Mouse (Mus musculus) embryonic facial prominence, embryonic 13.5 days (tissue): ENCODE measurements at regions not wholly inside any gene's neighbourhood (a gene's known extent, or its start where the extent isn't known, plus 50 kb on each side); places are given as distances from the start of the nearest gene placed in this dataset.

Experiments
- ATAC-seq: fragments of 200-750 bp; cut with Nextera tagmentation; 2 replicates; pipeline ENCODE4 v1.8.0; 2017; ENCODE audit warnings: low read depth; ENCODE audit not compliant: insufficient number of reproducible peaks, insufficient read depth, low FRiP score, low TSS enrichment
- H3K27ac ChIP-seq: fragments of 300-500 bp; sonication (generic); 2 replicates; pipeline ENCODE4 v1.5.1; 2015; ENCODE audit warnings: moderate library complexity, mild to moderate bottlenecking, inconsistent platforms
- H3K27me3 ChIP-seq: fragments of 300-500 bp; sonication (generic); 2 replicates; pipeline ENCODE4 v1.6.1; 2015; ENCODE audit warnings: mild to moderate bottlenecking, inconsistent platforms
- H3K36me3 ChIP-seq: fragments of 300-500 bp; sonication (generic); 2 replicates; pipeline ENCODE4 v1.6.1; 2015; ENCODE audit warnings: mild to moderate bottlenecking, inconsistent platforms
- H3K4me1 ChIP-seq: fragments of 300-500 bp; sonication (generic); 2 replicates; pipeline ENCODE4 v1.6.1; 2015; ENCODE audit warnings: inconsistent platforms
- H3K4me2 ChIP-seq: fragments of 300-500 bp; sonication (generic); 2 replicates; pipeline ENCODE4 v1.6.1; 2015; ENCODE audit warnings: moderate library complexity, mild to moderate bottlenecking, inconsistent platforms
- H3K4me3 ChIP-seq: fragments of 300-500 bp; sonication (generic); 2 replicates; pipeline ENCODE4 v1.5.1; 2015; ENCODE audit warnings: mild to moderate bottlenecking, inconsistent platforms
- H3K9ac ChIP-seq: fragments of 300-500 bp; sonication (generic); 2 replicates; pipeline ENCODE4 v1.6.1; 2015; ENCODE audit warnings: mild to moderate bottlenecking, inconsistent platforms
- H3K9me3 ChIP-seq: fragments of 300-500 bp; sonication (generic); 2 replicates; pipeline ENCODE4 v1.6.1; 2016; ENCODE audit warnings: inconsistent platforms
- WGBS: fragments of 180-500 bp; shearing (Covaris S2); methylation state at CpG from one replicate; pipeline ENCODE4 v1.1.7; 2015; ENCODE audit warnings: mixed read lengths; 5-methylcytosine and 5-hydroxymethylcytosine counted together

DNA sequence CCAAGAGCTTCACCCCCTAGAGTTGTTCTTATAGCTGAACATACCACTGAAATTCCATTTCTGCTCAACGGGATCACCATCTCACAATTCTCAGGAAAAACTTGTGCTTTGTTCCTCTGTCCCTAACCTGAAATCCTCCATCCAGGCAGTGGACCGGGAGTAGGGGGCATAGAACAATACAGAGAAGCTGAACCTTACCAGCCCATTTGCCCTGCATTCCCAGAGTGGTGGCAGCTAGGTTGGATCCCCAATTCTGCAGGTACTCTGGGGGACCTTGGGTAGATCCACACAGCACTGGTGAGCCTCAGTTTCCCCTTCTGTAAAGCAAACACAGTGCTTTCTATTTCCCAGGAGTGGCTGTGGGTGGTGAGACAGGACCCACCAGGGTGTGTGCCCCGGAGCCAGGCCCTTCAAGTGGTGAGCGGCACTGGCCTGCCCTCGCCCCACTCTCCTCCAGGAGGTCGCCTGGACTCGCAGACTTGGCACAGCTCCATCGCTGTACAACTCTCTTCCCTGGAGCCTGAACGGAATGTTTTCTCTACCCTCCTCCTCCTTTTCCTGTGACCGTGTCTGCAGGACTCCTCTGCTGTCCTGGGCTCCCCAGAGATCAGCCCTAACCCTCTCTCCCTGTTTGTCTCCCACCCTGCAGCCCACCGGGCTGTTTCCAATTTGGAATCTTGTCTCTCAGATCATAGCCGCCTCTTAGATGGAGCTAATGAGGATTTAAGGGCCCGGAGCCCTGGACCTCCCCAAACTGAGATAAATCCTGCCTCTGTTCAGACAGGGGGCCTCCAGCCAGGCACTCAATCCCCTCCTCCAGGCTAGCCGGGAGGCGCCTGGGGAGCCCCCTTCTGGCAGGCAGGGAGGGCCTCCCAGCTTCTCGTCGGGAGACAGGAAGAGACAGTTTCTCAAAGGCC lies 52.3 kb upstream of the Cux1 start:
- no peaks in the 10 kb centered on the region for H3K9me3 ChIP-seq
- WGBS = 6% methylated on average over 17 of the region's 17 CpGs
- H3K27me3 ChIP-seq = peaks cover 68% of the 10 kb centered on the region
- peaks cover 21% of the 10 kb centered on the region for H3K4me1 ChIP-seq
- H3K4me3 ChIP-seq = peak overlapping the region; percentile 3; the same call in 1 of the 2 replicates
- no peak overlapping the region for H3K27ac ChIP-seq
- H3K4me2 ChIP-seq = peak overlapping the region; percentile 44
- H3K9ac ChIP-seq = peak overlapping the region; percentile 56
- no peaks in the 10 kb centered on the region for H3K36me3 ChIP-seq
- ATAC-seq = 0 out of 2 replicates have a peak, but pooled peaks have one; percentile 56

DNA sequence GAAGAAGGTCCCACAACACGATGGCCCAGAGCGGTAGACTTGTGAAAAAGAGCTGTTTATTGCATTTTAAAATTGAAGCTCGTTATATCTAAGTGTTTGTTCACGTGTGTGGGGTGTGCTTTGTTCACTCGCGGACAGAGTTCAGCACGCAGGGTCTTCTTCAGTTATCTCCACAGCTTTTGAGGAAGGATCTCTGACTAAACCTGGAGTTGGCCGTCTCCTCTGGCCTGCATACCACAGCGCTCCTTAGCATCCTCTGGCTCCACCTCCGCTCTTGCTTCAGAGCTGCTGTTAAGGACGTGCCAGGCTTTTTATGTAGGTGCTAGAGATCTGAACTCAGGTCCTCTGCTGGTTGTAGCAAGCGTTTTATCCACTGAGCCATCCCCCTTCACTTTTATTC lies 52.9 kb upstream of the Cux1 start:
- H3K36me3 ChIP-seq = no peaks in the 10 kb centered on the region
- H3K4me3 ChIP-seq = peak overlapping the region; percentile 3; the same call in 1 of the 2 replicates
- peaks cover 75% of the 10 kb centered on the region for H3K27me3 ChIP-seq
- H3K9me3 ChIP-seq = no peaks in the 10 kb centered on the region
- H3K9ac ChIP-seq = peak overlapping the region; percentile 56; the same call in 1 of the 2 replicates
- no peak overlapping the region for H3K27ac ChIP-seq
- WGBS = 25% methylated on average over 12 of the region's 12 CpGs
- H3K4me1 ChIP-seq = peaks cover 21% of the 10 kb centered on the region
- H3K4me2 ChIP-seq = peak overlapping the region; percentile 44
- ATAC-seq = no peak

DNA sequence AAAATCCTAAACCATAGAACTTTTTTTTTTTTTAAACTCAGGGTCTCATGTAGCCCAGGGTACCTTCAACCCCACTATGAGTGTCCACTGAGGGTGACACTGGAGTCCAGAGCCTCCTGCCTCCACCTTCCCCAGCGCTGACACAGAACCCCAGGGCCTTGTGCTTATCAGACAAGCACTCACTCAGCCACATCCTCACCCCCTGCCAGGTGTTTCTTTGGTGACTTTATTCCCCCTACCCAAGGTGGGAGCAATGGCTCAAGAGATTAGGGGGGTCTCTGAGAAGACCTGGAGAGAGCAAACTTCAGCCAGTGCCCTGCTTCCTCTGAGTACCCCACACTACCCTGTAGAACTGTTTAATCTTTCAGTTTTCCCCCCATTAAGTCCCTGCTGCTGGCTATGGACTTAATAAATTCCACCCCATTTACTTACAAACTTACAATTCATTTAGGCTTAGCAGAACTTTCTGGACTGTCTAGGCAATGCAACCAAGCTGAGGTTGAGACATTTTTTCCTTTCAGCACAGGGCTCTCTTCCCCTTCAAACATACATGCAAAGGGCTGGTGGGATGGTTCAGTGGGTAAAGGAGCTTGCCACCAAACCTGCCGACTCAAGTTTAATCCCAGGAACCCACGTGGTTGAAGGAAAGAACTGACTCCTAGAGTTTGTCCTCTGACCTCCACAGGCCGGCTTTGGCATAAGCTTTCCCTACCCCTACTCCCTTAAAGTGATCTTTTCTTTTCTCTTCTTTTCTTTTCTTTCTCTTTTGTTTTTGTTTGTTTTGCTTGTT lies 54.2 kb upstream of the Cux1 start:
- ATAC-seq = no peak
- Histone ChIP-seq H3K36me3 (no peaks in the 10 kb centered on the region), H3K27ac (no peak overlapping the region), H3K4me3 (no peak overlapping the region), H3K4me1 (peaks cover 21% of the 10 kb centered on the region), H3K9ac (no peak overlapping the region), H3K9me3 (no peaks in the 10 kb centered on the region), H3K4me2 (no peak overlapping the region), H3K27me3 (peaks cover 85% of the 10 kb centered on the region)
- 24% methylated on average over 4 of the region's 4 CpGs for WGBS

DNA sequence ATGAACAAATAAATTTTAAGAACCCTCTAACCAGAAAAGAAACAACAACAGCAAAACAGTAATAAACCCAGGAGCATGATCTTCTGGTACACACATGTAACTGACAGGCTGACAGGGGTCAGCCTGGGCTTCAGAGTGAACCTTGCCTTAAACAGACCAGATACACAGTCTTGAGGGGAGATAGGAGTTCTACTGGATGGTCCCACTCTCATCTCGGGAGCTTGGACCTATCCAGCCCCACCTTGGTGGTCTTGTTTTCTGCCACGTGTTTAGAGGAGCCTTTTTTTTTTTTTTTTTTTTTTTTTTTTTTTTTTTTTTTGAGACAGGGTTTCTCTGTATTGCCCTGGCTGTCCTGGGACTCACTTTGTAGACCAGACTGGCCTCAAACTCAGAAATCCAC lies 54.9 kb upstream of the Cux1 start:
- Histone ChIP-seq H3K4me1 (peaks cover 21% of the 10 kb centered on the region), H3K4me3 (no peak overlapping the region), H3K9ac (no peak overlapping the region), H3K27ac (no peak overlapping the region), H3K27me3 (peaks cover 87% of the 10 kb centered on the region), H3K9me3 (no peaks in the 10 kb centered on the region), H3K36me3 (no peaks in the 10 kb centered on the region), H3K4me2 (no peak overlapping the region)
- no peak for ATAC-seq
- WGBS = 9% methylated on average over 2 of the region's 2 CpGs

DNA sequence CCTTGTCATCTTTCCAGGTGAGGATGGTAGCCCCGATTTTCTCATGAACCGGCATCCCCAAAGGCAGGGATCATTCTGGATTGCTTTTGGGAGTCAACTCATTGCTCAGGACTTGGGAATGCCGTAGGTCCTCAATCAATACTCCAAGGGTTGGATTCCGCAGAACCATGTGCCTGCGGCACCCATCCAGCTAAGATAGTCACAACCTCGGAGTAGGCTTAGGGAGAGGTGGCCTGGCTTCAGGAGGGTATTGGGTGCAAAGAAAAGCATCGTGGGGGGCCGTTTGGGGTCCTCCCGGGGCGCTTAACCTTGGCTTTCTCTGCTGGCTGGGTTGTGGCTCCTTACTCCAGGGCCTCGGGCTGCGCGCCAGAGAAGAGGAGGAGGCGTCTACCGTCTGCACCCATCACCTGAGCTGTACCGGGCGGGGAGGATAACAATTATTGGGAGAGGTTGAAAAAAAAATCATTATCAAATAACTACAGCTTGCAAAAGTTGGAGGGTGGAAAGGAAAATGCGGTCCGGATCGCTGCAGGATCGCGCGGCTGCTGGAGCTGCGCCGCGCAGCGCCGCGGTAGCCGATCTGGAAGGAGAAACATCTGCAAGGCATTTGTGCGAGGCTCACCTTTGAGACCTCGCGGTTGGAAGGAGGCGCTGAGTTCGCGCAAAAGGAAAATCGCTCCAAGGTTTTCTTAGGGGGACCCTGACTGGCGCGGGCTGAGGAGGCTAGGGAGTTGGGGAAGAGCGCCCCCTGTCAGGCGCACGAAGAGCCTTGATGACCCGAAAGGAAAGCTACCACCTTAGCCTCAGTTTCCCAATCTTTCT lies 55.6 kb upstream of the Cux1 start:
- no peaks in the 10 kb centered on the region for H3K9me3 ChIP-seq
- H3K4me2 ChIP-seq = peak overlapping the region; percentile 68
- peak overlapping the region; percentile 37 for H3K4me3 ChIP-seq
- H3K27ac ChIP-seq = peak overlapping the region; percentile 22; the same call in 1 of the 2 replicates
- peak; percentile 71; the same call in 1 of the 2 replicates for ATAC-seq
- peaks cover 84% of the 10 kb centered on the region for H3K27me3 ChIP-seq
- 4% methylated on average over 43 of the region's 43 CpGs for WGBS
- peaks cover 21% of the 10 kb centered on the region for H3K4me1 ChIP-seq
- H3K36me3 ChIP-seq = no peaks in the 10 kb centered on the region
- H3K9ac ChIP-seq = peak overlapping the region; percentile 54; the same call in 1 of the 2 replicates

DNA sequence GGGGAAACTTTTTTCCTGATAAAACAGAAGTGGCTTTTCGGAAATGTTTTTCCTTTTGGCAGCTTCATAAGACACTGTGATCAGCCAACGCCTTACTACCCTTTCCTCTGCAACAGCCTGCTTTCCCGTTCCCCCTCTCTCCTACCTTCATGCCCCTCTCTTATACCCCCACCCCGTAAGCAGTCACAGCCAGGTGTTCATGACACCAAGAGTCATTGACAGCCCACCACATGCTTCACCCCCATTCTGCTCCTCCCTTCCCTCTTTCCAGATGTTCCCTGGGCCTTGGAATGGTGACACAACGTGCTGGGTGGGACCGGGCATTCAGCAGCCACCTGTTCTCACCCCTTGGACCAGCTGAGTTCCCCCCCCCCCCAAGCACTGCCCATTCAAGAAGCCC lies 56.5 kb upstream of the Cux1 start:
- Histone ChIP-seq H3K4me3 (no peak overlapping the region), H3K9me3 (no peaks in the 10 kb centered on the region), H3K9ac (no peak overlapping the region), H3K27me3 (peaks cover 78% of the 10 kb centered on the region), H3K4me1 (peaks cover 21% of the 10 kb centered on the region), H3K36me3 (no peaks in the 10 kb centered on the region), H3K27ac (no peak overlapping the region), H3K4me2 (no peak overlapping the region)
- no peak for ATAC-seq
- WGBS = 60% methylated on average over 6 of the region's 6 CpGs

DNA sequence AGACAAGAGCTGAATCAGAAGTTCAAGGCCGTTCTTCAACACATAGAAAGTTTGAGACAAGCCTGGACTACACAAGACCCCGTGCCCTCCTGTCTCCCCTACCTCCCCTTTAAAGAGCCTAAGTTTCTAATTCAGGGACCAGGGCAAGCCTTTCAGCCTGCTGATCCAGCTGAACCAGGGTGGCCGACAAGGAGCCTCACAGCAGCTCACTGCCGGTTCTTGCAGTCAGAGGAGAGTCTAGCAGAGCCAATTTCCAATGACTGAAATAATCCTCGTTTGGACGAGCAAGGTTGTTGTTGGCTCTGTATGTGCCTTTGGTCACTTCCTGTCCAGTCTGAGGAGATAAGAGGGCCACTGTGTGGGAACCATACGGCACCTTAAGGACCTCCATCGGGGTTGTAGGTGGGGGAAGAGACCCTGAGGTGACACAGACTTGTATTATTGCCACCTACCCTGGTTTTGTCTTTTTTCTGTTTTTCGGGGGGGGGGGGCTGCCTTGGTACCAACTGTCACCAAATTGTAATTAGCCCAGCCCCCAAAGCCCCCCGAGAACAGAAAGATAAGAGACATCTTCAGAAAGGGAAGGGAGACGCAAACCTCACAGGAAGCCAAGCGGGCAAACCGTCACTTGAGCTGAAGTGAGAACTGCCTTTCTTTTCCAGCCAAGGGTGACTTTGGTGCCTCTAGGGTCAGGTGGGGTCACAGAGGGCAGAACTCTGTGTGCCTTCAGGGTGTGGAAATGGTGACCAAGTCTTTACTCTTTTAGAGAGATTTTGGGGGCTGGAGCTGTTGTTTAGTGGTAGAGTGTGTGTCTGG lies 58.1 kb upstream of the Cux1 start:
- Histone ChIP-seq H3K27me3 (peaks cover 62% of the 10 kb centered on the region), H3K9ac (no peak overlapping the region), H3K4me3 (no peak overlapping the region), H3K4me1 (peaks cover 9% of the 10 kb centered on the region), H3K36me3 (no peaks in the 10 kb centered on the region), H3K4me2 (no peak overlapping the region), H3K9me3 (no peaks in the 10 kb centered on the region), H3K27ac (no peak overlapping the region)
- WGBS = 38% methylated on average over 13 of the region's 13 CpGs
- ATAC-seq = no peak

DNA sequence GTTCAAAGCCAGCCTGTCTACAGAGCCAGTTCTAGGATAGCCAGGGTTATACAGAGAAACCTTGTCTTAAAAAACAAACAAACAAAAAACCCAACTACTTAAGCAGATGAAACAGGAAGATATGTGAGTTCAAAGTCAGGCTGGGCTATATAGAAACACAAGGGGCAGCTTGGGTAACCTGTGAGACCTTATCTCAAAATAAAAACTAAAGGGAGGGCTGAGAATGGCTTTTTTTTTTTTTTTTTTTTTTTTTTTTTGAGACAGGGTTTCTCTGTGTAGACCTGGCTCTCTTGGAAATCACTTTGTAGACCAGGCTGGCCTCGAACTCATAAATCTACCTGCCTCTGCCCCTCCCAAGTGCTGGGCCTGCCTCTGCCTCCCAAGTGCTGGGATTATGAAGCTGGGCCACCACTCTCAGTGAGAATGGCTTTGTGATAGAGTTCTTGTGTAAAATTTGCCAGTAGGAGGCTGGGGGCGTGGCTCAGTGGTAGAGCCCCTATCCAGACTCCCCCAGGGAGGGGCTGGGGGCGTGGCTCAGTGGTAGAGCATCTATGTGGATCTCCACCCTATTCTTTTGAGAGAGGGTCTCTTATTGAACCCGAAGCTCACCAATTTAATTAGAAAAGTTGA lies 59.0 kb upstream of the Cux1 start:
- Histone ChIP-seq H3K4me3 (no peak overlapping the region), H3K9ac (no peak overlapping the region), H3K36me3 (no peaks in the 10 kb centered on the region), H3K27me3 (peaks cover 53% of the 10 kb centered on the region), H3K27ac (no peak overlapping the region), H3K4me1 (peaks cover 6% of the 10 kb centered on the region), H3K9me3 (no peaks in the 10 kb centered on the region), H3K4me2 (no peak overlapping the region)
- no peak for ATAC-seq
- WGBS = 51% methylated on average over 4 of the region's 4 CpGs

DNA sequence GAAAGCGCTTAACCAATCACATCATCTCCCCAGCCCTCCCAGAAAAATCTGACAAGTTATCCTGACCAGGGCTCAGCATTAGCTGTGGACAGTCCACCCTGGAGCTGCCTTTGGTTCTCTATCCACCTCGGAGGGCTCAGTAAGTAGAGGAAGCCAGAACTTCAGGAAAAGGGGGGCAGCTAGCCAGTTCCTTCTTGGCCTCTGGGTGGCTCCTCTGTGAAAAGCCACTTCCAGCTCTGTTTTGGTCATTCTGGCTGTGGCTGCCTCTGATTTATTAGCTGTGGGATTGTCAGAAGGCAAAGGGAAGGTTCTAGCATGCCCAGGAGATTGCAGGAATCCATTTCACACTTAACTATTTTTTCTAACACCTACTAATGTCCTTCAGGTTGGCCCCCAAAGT lies 59.6 kb upstream of the Cux1 start:
- Histone ChIP-seq H3K36me3 (no peaks in the 10 kb centered on the region), H3K4me2 (no peak overlapping the region), H3K4me3 (no peak overlapping the region), H3K27ac (no peak overlapping the region; the same call in 1 of the 2 replicates), H3K9ac (no peak overlapping the region), H3K9me3 (no peaks in the 10 kb centered on the region), H3K27me3 (peaks cover 47% of the 10 kb centered on the region), H3K4me1 (peaks cover 6% of the 10 kb centered on the region)
- 60% methylated on average over 2 of the region's 2 CpGs for WGBS
- ATAC-seq = no peak

DNA sequence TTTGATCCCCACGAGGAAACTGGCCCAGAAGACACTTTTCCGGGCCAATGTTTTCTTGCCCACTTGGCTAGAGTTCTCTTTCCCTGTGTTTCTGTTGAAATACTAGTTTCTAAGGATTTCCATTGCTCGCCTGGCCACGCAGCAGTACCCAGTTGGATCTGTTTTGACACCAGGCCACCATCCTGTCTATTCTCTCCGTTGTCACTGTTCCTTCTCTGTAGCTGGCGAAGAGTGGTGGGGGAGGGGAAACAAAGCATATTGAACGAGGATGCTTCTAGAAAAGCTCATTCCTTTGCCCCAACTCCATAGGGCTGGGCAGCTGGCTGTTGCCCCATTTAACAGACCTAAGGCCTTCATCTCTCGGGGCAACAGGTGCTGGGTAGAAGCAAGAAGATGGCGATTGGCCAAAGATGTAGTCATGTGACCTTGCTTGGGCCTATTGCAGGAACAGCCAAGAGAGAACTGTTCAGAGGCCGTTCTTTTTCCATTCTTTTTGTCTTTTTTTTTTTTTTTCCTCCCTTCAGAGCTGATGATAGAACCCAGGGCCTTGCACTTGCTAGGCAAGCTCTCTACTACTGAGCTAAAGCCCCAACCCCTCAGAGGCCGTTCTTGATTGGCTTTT lies 60.5 kb upstream of the Cux1 start:
- Histone ChIP-seq H3K9me3 (no peaks in the 10 kb centered on the region), H3K4me2 (no peak overlapping the region), H3K36me3 (no peaks in the 10 kb centered on the region), H3K27me3 (peaks cover 38% of the 10 kb centered on the region), H3K9ac (no peak overlapping the region), H3K27ac (no peak overlapping the region), H3K4me1 (peaks cover 3% of the 10 kb centered on the region), H3K4me3 (no peak overlapping the region)
- 86% methylated on average over 11 of the region's 11 CpGs for WGBS
- ATAC-seq = no peak
